Mouse (Mus musculus): Measurements from ENCODE around the gene Gm6803. TPM values are rescaled to one million over a fixed set of nuclear protein-coding genes. Genes with fewer than 3 reads are reported as not detected.
"Not testable (repeated sequence)": the region's sequence is repeated elsewhere in the genome, so short reads cannot be mapped to it uniquely, and the experiment has no call there.

The Gm6803 gene
- not detected in 2 replicates for polyA plus RNA-seq (2012; ENCODE audit: insufficient read depth, insufficient read length, missing spikeins)

- not testable (repeated sequence) for H3K27ac ChIP-seq (ENCODE audit: insufficient read depth, low read depth, low read length)
These were observed at the start of gene Gm6803 for GRCm38 (mm10) chr12:88018671-88019070. Gm6803 (minus strand) TSS chr12:88018771.

GRCm38 (mm10) chr12:88045226-88045625 lies 26.7 kb upstream of the Gm6803 start:
- not testable (repeated sequence) for H3K4me1 ChIP-seq (ENCODE audit: control insufficient read depth, insufficient read depth, low read length); H3K4me3 ChIP-seq (ENCODE audit: insufficient read depth, low read length); H3K27ac ChIP-seq (ENCODE audit: insufficient read depth, low read depth, low read length)

More at GRCm38 (mm10) chr12:88018671-88019070, at the start of gene Gm6803:
- not testable (repeated sequence) for H3K4me3 ChIP-seq (ENCODE audit: insufficient read depth, low read length); H3K4me1 ChIP-seq (ENCODE audit: control insufficient read depth, insufficient read depth, low read length)

GRCm38 (mm10) chr12:88039703-88040102 lies 21.1 kb upstream of the Gm6803 start:
- H3K4me3 ChIP-seq (ENCODE audit: insufficient read depth, low read length); H3K4me1 ChIP-seq (ENCODE audit: control insufficient read depth, insufficient read depth, low read length); H3K27ac ChIP-seq (ENCODE audit: insufficient read depth, low read depth, low read length): not testable (repeated sequence)

GRCm38 (mm10) chr12:88039062-88039461 lies 20.5 kb upstream of the Gm6803 start:
- not testable (repeated sequence) for H3K27ac ChIP-seq (ENCODE audit: insufficient read depth, low read depth, low read length); H3K4me3 ChIP-seq (ENCODE audit: insufficient read depth, low read length)

GRCm38 (mm10) chr12:88032250-88032649 lies 13.7 kb upstream of the Gm6803 start:
- H3K4me1 ChIP-seq (ENCODE audit: control insufficient read depth, insufficient read depth, low read length); H3K4me3 ChIP-seq (ENCODE audit: insufficient read depth, low read length); H3K27ac ChIP-seq (ENCODE audit: insufficient read depth, low read depth, low read length): not testable (repeated sequence)

More at GRCm38 (mm10) chr12:88039062-88039461, 20.5 kb upstream of the Gm6803 start:
- not testable (repeated sequence) for H3K4me1 ChIP-seq (ENCODE audit: control insufficient read depth, insufficient read depth, low read length)

GRCm38 (mm10) chr12:88026704-88027103 lies 8.1 kb upstream of the Gm6803 start, which contains the start of gene Gm2056:
Gm2056 (plus strand) TSS chr12:88027004.
- H3K4me1 ChIP-seq (ENCODE audit: control insufficient read depth, insufficient read depth, low read length); H3K27ac ChIP-seq (ENCODE audit: insufficient read depth, low read depth, low read length); H3K4me3 ChIP-seq (ENCODE audit: insufficient read depth, low read length): not testable (repeated sequence)

GRCm38 (mm10) chr12:88011548-88011947 lies 7.0 kb downstream of the Gm6803 start, which contains the start of gene Gm2075:
Gm2075 (plus strand) TSS chr12:88011848.
- H3K4me1 ChIP-seq (ENCODE audit: control insufficient read depth, insufficient read depth, low read length); H3K4me3 ChIP-seq (ENCODE audit: insufficient read depth, low read length); H3K27ac ChIP-seq (ENCODE audit: insufficient read depth, low read depth, low read length): not testable (repeated sequence)

GRCm38 (mm10) chr12:88004118-88004517 lies 14.5 kb downstream of the Gm6803 start:
- H3K4me3 ChIP-seq (ENCODE audit: insufficient read depth, low read length); H3K27ac ChIP-seq (ENCODE audit: insufficient read depth, low read depth, low read length): not testable (repeated sequence)

GRCm38 (mm10) chr12:87984000-87984399 lies 34.6 kb downstream of the Gm6803 start:
- H3K4me1 ChIP-seq (ENCODE audit: control insufficient read depth, insufficient read depth, low read length); H3K4me3 ChIP-seq (ENCODE audit: insufficient read depth, low read length); H3K27ac ChIP-seq (ENCODE audit: insufficient read depth, low read depth, low read length): not testable (repeated sequence)

More at GRCm38 (mm10) chr12:88004118-88004517, 14.5 kb downstream of the Gm6803 start:
- not testable (repeated sequence) for H3K4me1 ChIP-seq (ENCODE audit: control insufficient read depth, insufficient read depth, low read length)

Other genes with a start within 250 kb of the Gm6803 start
- not detected in 2 replicates for gene Gm21319, start 243.0 kb downstream of the Gm6803 start, polyA plus RNA-seq (2012; ENCODE audit: insufficient read depth, insufficient read length, missing spikeins)
- not detected in 2 replicates for gene Gm21936, start 223.3 kb downstream of the Gm6803 start, polyA plus RNA-seq (2012; ENCODE audit: insufficient read depth, insufficient read length, missing spikeins)
- not detected in 2 replicates for gene BB287469, start 202.2 kb downstream of the Gm6803 start, polyA plus RNA-seq (2012; ENCODE audit: insufficient read depth, insufficient read length, missing spikeins)
- not detected in 2 replicates for gene Gm2001, start 176.4 kb downstream of the Gm6803 start, polyA plus RNA-seq (2012; ENCODE audit: insufficient read depth, insufficient read length, missing spikeins)
- not detected in 2 replicates for gene Gm2016, start 144.7 kb downstream of the Gm6803 start, polyA plus RNA-seq (2012; ENCODE audit: insufficient read depth, insufficient read length, missing spikeins)
- not detected in 2 replicates for gene Gm2022, start 123.4 kb downstream of the Gm6803 start, polyA plus RNA-seq (2012; ENCODE audit: insufficient read depth, insufficient read length, missing spikeins)
- gene Gm2035, start 98.9 kb downstream of the Gm6803 start, polyA plus RNA-seq (2012; ENCODE audit: insufficient read depth, insufficient read length, missing spikeins): not detected in 2 replicates
- not detected in 2 replicates for gene Gm2042, start 64.7 kb downstream of the Gm6803 start, polyA plus RNA-seq (2012; ENCODE audit: insufficient read depth, insufficient read length, missing spikeins)
- gene Gm2075, start 6.9 kb downstream of the Gm6803 start, polyA plus RNA-seq (2012; ENCODE audit: insufficient read depth, insufficient read length, missing spikeins): not detected in 2 replicates
- not detected in 2 replicates for gene Gm2056, start 8.2 kb upstream of the Gm6803 start, polyA plus RNA-seq (2012; ENCODE audit: insufficient read depth, insufficient read length, missing spikeins)
- gene Gm16368, start 64.9 kb upstream of the Gm6803 start, polyA plus RNA-seq (2012; ENCODE audit: insufficient read depth, insufficient read length, missing spikeins): not detected in 2 replicates
- not detected in 2 replicates for gene Gm10436, start 163.3 kb upstream of the Gm6803 start, polyA plus RNA-seq (2012; ENCODE audit: insufficient read depth, insufficient read length, missing spikeins)
- not detected in 2 replicates for gene Gm8332, start 231.3 kb upstream of the Gm6803 start, polyA plus RNA-seq (2012; ENCODE audit: insufficient read depth, insufficient read length, missing spikeins)